In genomic region chr10:34326701-34327100, GRCm38 (mm10) we compare ENCODE assay signal across 11 mouse cellular contexts. TPM values are rescaled to one million over a fixed set of nuclear protein-coding genes. Genes with fewer than 3 reads are reported as not detected.
DNase-seq lines count a peak whose midpoint lies in the region; ATAC-seq and TF ChIP-seq lines count a peak whose summit lies in the region.
"Had no signal": no experiment of that assay in that cellular context is flagged by ENCODE, and none has a peak within 500 bp of the region (broad histone marks: within the 10 kb centered on the region; RNA-seq: fewer than 3 reads in every experiment).

No protein-coding gene starts in this region.

- no peak for ATAC-seq in heart, postnatal 0 days (ENCODE audit: insufficient read depth, low read depth)

- peak; percentile 82 for TF ChIP-seq CTCF in heart, postnatal 0 days (IDR thresholded peaks at IDR 0.05; ENCODE audit: low read depth)

- peaks cover 5% of the 10 kb centered on the region; the same call in 1 of the 2 replicates for H3K36me3 ChIP-seq in heart, postnatal 0 days (replicated peaks; ENCODE audit: control insufficient read depth, insufficient read depth, low read length)

- H3K27me3 ChIP-seq in heart, postnatal 0 days (ENCODE audit: control insufficient read depth, insufficient read depth, low read length) = no peaks in the 10 kb centered on the region

- no peak overlapping the region for H3K4me3 ChIP-seq in heart, postnatal 0 days (ENCODE audit: low read depth, low read length)
- H3K4me3 ChIP-seq: myocyte had no signal

- H3K27ac ChIP-seq in heart, postnatal 0 days (ENCODE audit: low read depth) = no peak overlapping the region

- WGBS in heart, postnatal 0 days = 21% methylated on average over 4 of the region's 4 CpGs

- H3K4me1 ChIP-seq in heart, postnatal 0 days (ENCODE audit: control insufficient read depth, insufficient read depth) = no peaks in the 10 kb centered on the region

- no peaks in the 10 kb centered on the region for H3K9me3 ChIP-seq in heart, postnatal 0 days (replicated peaks; ENCODE audit: control insufficient read depth, low read length)

- no peak for TF ChIP-seq EP300 in heart, postnatal 0 days (IDR thresholded peaks at IDR 0.05; ENCODE audit: low read depth)

- intact Hi-C loops in heart, postnatal 25 days (cut with DNase I) = loop anchor here (2.0 to 5.0 kb wide), 4 partner anchors 44 to 339 kb away; partner anchors contain the start of genes Calhm5 and Tspyl1

- H3K4me2 ChIP-seq in heart, postnatal 0 days (ENCODE audit: low read depth, low read length) = no peak overlapping the region

- H3K9ac ChIP-seq in heart, postnatal 0 days (replicated peaks; ENCODE audit: low read depth, low read length) = no peak overlapping the region

- peak; percentile 38 for DNase-seq in heart, postnatal 0 days (ENCODE audit: low spot score)
- DNase-seq in heart, postnatal 4 days = no peak
- peak; percentile 40 for DNase-seq in thymus, postnatal 0 days (ENCODE audit: low spot score)
- DNase-seq in thymus, postnatal 25 days = no peak
- peak; percentile 53 for DNase-seq in embryo, embryonic 10.5 days (ENCODE audit: low spot score)
- DNase-seq in right cerebral cortex, postnatal 10 days (ENCODE audit: low spot score in 2 of 2) = no peak
- DNase-seq in kidney, adult 8-10 months = no peak
- no peak for DNase-seq in heart, postnatal 25 days (ENCODE audit: low spot score)
- DNase-seq: adrenal gland, postnatal 25 days; gastrocnemius, postnatal 25 days had no signal

RNA-seq across cellular contexts. Expression of gene Tspyl4, which starts 29.5 kb away (rescaled TPM):
- total RNA-seq in heart, postnatal 0 days (2014; rRNA removed; ENCODE audit: low replicate concordance) = 28.6 and 29.8 TPM in 2 replicates
- polyA plus RNA-seq in heart, postnatal 0 days (2015; fragmentation: Nextera tagmentation; extraction: Ambion mirVana) = 14.2 and 15.4 TPM in 2 replicates
- 10 to 100 TPM; 17.7 to 18.9 TPM for total RNA-seq in heart, postnatal 4 days (2021)
- 31.0 and 32.9 TPM in 2 replicates for polyA plus RNA-seq in thymus, postnatal 0 days (2015; fragmentation: Nextera tagmentation; extraction: Ambion mirVana)
- total RNA-seq in heart, postnatal 25 days (2021) = 10 to 100 TPM in 1 of 2 experiments, 1 to 10 TPM in 1; 8.4 to 10.7 TPM

RNA-seq across cellular contexts. Expression of gene Tspyl1, which starts 44.7 kb away (rescaled TPM):
- total RNA-seq in heart, postnatal 0 days (2014; rRNA removed; ENCODE audit: low replicate concordance) = 56.3 and 62.1 TPM in 2 replicates
- polyA plus RNA-seq in heart, postnatal 0 days (2015; fragmentation: Nextera tagmentation; extraction: Ambion mirVana) = 61.2 and 69.1 TPM in 2 replicates
- 10 to 100 TPM; 48.3 to 50.0 TPM for total RNA-seq in heart, postnatal 4 days (2021)
- polyA plus RNA-seq in thymus, postnatal 0 days (2015; fragmentation: Nextera tagmentation; extraction: Ambion mirVana) = 77.6 and 82.6 TPM in 2 replicates
- 10 to 100 TPM; 53.9 to 58.5 TPM for total RNA-seq in heart, postnatal 25 days (2021)

Comparison
In these comparisons a context has a peak if more than half of its experiments do, and no peak if none do; other contexts are left out.
1. DNase-seq: peak in heart, postnatal 0 days (single experiment), thymus, postnatal 0 days (single experiment) and embryo, embryonic 10.5 days (single experiment); none in heart, postnatal 4 days (single experiment), thymus, postnatal 25 days (single experiment), right cerebral cortex, postnatal 10 days (0 of 2), kidney, adult 8-10 months (0 of 2) and heart, postnatal 25 days (single experiment).